Mouse (Mus musculus) stomach, postnatal 0 days (tissue): ENCODE data around the gene Dsn1.

Experiments
- CTCF ChIP-seq: IDR thresholded peaks from 2 replicates; pipeline ENCODE4 v1.5.1; 2016; ENCODE audit warnings: antibody characterized with exemption, low read depth, mild to moderate bottlenecking, moderate library complexity
- EP300 ChIP-seq: optimal IDR thresholded peaks from 2 replicates; pipeline ENCODE3; 2016; ENCODE audit warnings: antibody characterized with exemption

GRCm38 (mm10) chr2:157012341-157012740 lies 5.4 kb upstream of the Dsn1 start:
- TF ChIP-seq CTCF (no peak), EP300 (no peak)
